Mouse (Mus musculus): ENCODE results near the gene Gm9821.

Gene Gm9821

GRCm38 (mm10) chr2:91945483-91945882 lies at the start of gene Gm9821:
Gene Gm9821 (plus strand): TSS chr2:91945703.
- DNase-seq, result peak; percentile 57

- no peak for DNase-seq
These were observed 47.5 kb upstream of the Gm9821 start for GRCm38 (mm10) chr2:91897968-91898367.

GRCm38 (mm10) chr2:91899141-91899540 lies 46.4 kb upstream of the Gm9821 start:
- DNase-seq, result no peak

- no peak for DNase-seq
These were observed 45.1 kb upstream of the Gm9821 start for GRCm38 (mm10) chr2:91900431-91900830.

GRCm38 (mm10) chr2:91902336-91902735 lies 43.2 kb upstream of the Gm9821 start:
- DNase-seq, result peak; percentile 58

- DNase-seq, result no peak
These were observed 42.2 kb upstream of the Gm9821 start for GRCm38 (mm10) chr2:91903171-91903925.

- no peak for DNase-seq
These were observed 40.7 kb upstream of the Gm9821 start for GRCm38 (mm10) chr2:91904618-91905307.

- DNase-seq, result no peak
These were observed 39.4 kb upstream of the Gm9821 start for GRCm38 (mm10) chr2:91906141-91906540.

GRCm38 (mm10) chr2:91912616-91913015 lies 32.9 kb upstream of the Gm9821 start:
- DNase-seq, result no peak

GRCm38 (mm10) chr2:91913328-91914110 lies 32.0 kb upstream of the Gm9821 start:
- no peak for DNase-seq

GRCm38 (mm10) chr2:91916346-91916977 lies 29.0 kb upstream of the Gm9821 start:
- no peak for DNase-seq

- DNase-seq, result no peak
These were observed 28.4 kb upstream of the Gm9821 start for GRCm38 (mm10) chr2:91917096-91917495.

- no peak for DNase-seq
These were observed 25.4 kb upstream of the Gm9821 start for GRCm38 (mm10) chr2:91920130-91920529.

- no peak for DNase-seq
These were observed 24.2 kb upstream of the Gm9821 start for GRCm38 (mm10) chr2:91921181-91921789.

- DNase-seq, result peak; percentile 65
These were observed 23.5 kb upstream of the Gm9821 start for GRCm38 (mm10) chr2:91921790-91922570.

- no peak for DNase-seq
These were observed 22.7 kb upstream of the Gm9821 start for GRCm38 (mm10) chr2:91922586-91923414.

- peak; percentile 75 for DNase-seq
These were observed 21.8 kb upstream of the Gm9821 start for GRCm38 (mm10) chr2:91923415-91924337.

- DNase-seq, result no peak
These were observed 20.8 kb upstream of the Gm9821 start for GRCm38 (mm10) chr2:91924726-91925125.

GRCm38 (mm10) chr2:91925442-91925841 lies 20.1 kb upstream of the Gm9821 start:
- peak; percentile 32 for DNase-seq

GRCm38 (mm10) chr2:91926949-91927348 lies 18.6 kb upstream of the Gm9821 start, which contains the start of gene Chrm4:
Gene Chrm4 (plus strand): TSS chr2:91927249.
- no peak for DNase-seq
